Mouse (Mus musculus) G1E (cell line): Measurements from ENCODE around the gene Lypd5.

Source experiments
- CTCF ChIP-seq: IDR thresholded peaks from 2 replicates; pipeline ENCODE4 v1.5.1; 2012; ENCODE audit warnings: low read depth, low read length, inconsistent platforms, mixed read lengths
- GATA1 ChIP-seq: IDR thresholded peaks from 2 replicates; pipeline ENCODE4 v1.6.1; 2012; ENCODE audit warnings: borderline replicate concordance, low read length, inconsistent platforms, mixed read lengths

DNA sequence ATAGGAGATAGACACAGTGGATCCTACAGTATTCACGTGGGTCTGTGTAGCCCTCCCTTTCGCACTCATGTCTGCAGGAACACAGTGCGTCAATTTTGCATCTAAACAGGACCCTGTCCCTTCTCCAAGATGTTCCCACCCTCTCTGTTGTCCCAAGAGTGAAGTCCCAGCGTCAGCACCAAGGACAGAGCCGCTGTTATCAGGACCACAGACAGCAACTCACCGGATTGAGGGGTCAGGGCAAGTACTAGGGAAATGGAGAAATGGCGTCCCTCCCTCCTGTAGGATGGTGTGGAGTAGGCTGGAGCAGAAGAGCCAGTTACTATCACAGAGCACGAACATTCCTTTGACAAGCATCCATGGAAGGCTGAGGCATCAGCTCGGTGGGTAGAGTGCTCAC is 10.3 kb downstream of the Lypd5 start:
- TF ChIP-seq GATA1 (no peak), CTCF (no peak)
